Mouse (Mus musculus) limb, embryonic 11.5 days (tissue): ENCODE results near the gene Msi2. TPM values are rescaled to one million over a fixed set of nuclear protein-coding genes. Genes with fewer than 3 reads are reported as not detected.
A peak's percentile ranks its signal among the peaks of the same experiment; 100 is the strongest.

ENCODE experiments used
- ATAC-seq: fragments of 200-750 bp; cut with Nextera tagmentation; 2 replicates; pipeline ENCODE4 v1.8.0; 2017; ENCODE audit warnings: low read depth; ENCODE audit not compliant: insufficient number of reproducible peaks, low FRiP score, low TSS enrichment
- DNase-seq: peaks from one replicate; pipeline ENCODE4 v3.0.0-alpha.2; 2015; ENCODE audit warnings: low spot score
- H3K27ac ChIP-seq: fragments of 300-500 bp; sonication (generic); replicated peaks from 2 replicates; pipeline ENCODE4 v1.5.1; 2014; ENCODE audit warnings: low read depth, mild to moderate bottlenecking, low read length
- H3K27me3 ChIP-seq: fragments of 300-500 bp; sonication (generic); 2 replicates; pipeline ENCODE4 v1.6.1; 2014; ENCODE audit warnings: mild to moderate bottlenecking, low read length, mixed read lengths; ENCODE audit not compliant: control insufficient read depth, insufficient read depth
- H3K36me3 ChIP-seq: fragments of 300-500 bp; sonication (generic); 2 replicates; pipeline ENCODE4 v1.6.1; 2014; ENCODE audit warnings: mild to moderate bottlenecking, low read length, moderate library complexity, mixed read lengths; ENCODE audit not compliant: control insufficient read depth, insufficient read depth
- H3K4me1 ChIP-seq: fragments of 300-500 bp; sonication (generic); 2 replicates; pipeline ENCODE4 v1.6.1; 2014; ENCODE audit warnings: low read length, mixed read lengths; ENCODE audit not compliant: control insufficient read depth, insufficient read depth
- H3K4me2 ChIP-seq: fragments of 300-500 bp; sonication (generic); 2 replicates; pipeline ENCODE4 v1.6.1; 2014; ENCODE audit warnings: low read depth, mild to moderate bottlenecking, moderate library complexity; ENCODE audit not compliant: severe bottlenecking
- H3K4me3 ChIP-seq: fragments of 300-500 bp; sonication (generic); 2 replicates; pipeline ENCODE4 v1.5.1; 2014; ENCODE audit warnings: low read depth, low read length
- H3K9ac ChIP-seq: fragments of 300-500 bp; sonication (generic); 2 replicates; pipeline ENCODE4 v1.6.1; 2014; ENCODE audit warnings: mild to moderate bottlenecking, low read length
- H3K9me3 ChIP-seq: fragments of 300-500 bp; sonication (generic); 2 replicates; pipeline ENCODE4 v1.6.1; 2016; ENCODE audit warnings: low read length; ENCODE audit not compliant: control insufficient read depth
- WGBS: fragments of 180-500 bp; shearing (Covaris S2); extraction: QIAGEN DNeasy Blood & Tissue Kit; methylation state at CpG from one replicate; pipeline ENCODE4 v1.1.7; 2014; 5-methylcytosine and 5-hydroxymethylcytosine counted together
- polyA plus RNA-seq: library from polyadenylated mRNA; unstranded; fragments of >200 nt; fragmentation: Nextera tagmentation; extraction: Ambion mirVana; gene quantifications from 2 replicates; pipeline ENCODE4 v1.2.1, GENCODE M21; 2014

Msi2 gene
- polyA plus RNA-seq, 1 experiment from 2014 or later = 18.1 TPM

DNA sequence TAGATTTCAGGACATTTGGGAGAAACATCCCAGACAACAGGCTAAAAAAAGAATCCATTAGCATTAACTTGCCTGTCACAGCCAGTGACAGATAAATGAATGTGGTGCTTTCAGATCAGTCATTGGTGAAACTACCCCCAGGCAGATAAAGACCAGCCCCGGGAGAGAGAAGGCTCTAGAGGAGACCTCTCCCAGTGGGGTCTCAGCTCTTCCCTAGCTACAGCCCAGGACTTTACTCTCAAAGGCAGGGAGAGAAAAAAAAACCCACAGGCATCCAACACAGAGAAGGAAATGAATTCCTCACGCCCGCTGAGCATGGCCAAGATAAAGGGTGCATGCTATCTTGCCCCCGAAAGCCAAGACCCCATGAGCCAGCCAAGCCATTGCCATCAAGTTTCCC lies 15.1 kb downstream of the Msi2 start:
- Histone ChIP-seq H3K4me2 (no peak overlapping the region; the same call in 1 of the 2 replicates), H3K36me3 (peaks cover 4% of the 10 kb centered on the region), H3K27me3 (no peaks in the 10 kb centered on the region), H3K9me3 (no peaks in the 10 kb centered on the region), H3K4me1 (peaks cover 19% of the 10 kb centered on the region), H3K9ac (no peak overlapping the region), H3K27ac (no peak overlapping the region), H3K4me3 (no peak overlapping the region)
- DNase-seq (no peak), ATAC-seq (no peak)
- 45% methylated on average over 4 of the region's 4 CpGs for WGBS

DNA sequence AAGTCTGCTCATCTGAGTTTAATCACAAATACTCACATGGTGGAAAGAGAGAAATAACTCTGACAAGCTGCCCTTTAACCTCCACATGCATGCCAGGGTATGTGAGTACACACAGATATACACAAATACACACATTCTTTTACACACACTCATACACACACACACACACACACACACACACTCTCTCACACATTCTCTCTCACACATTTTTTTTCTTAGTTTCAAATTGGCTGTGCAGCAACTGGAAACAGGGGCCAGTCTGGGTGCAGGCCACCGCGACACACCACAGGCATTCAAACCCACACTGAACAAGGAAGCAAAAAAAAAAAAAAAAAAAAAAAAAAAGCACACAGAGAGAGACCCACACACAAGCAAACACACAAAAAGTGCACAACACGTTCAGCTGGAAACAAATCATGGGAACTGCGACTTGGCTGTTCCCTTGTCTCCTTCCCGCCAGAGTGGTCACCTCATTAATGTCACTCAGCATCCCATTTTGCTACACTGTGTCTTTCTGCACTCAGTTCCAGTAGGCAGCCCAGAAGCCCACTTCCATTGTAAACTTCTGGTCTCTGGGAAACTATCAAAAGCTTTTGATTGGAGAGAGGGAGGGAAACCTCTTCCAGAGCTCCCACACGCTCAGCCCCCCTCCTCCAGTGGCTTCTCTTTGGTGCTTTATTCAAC lies 16.2 kb downstream of the Msi2 start:
- 58% methylated on average over 6 of the region's 6 CpGs for WGBS
- Histone ChIP-seq H3K4me2 (no peak overlapping the region), H3K27me3 (no peaks in the 10 kb centered on the region), H3K9ac (no peak overlapping the region), H3K9me3 (no peaks in the 10 kb centered on the region), H3K27ac (no peak overlapping the region), H3K4me1 (peaks cover 30% of the 10 kb centered on the region), H3K4me3 (no peak overlapping the region), H3K36me3 (peaks cover 4% of the 10 kb centered on the region)
- no peak for ATAC-seq
- no peak for DNase-seq

DNA sequence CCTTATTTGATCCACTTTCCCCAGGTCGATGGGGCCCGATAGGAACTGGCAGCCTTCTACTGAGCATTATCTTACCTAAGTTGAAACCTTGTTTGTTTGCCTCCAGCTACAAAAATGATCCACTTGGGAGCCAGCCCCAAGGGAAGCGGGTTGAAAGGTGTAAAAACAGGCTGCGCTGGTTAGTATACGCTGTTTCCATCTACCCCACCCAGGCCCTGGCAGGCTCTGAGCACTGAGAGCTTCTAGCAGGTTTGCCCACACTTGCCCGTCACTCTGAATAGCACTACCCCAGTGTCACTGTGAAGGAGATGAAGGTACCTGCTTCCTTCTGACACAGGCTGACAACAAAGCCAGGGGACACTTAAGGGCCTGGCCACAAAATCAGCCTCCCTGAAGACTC lies 17.3 kb downstream of the Msi2 start:
- Histone ChIP-seq H3K9me3 (no peaks in the 10 kb centered on the region), H3K27me3 (no peaks in the 10 kb centered on the region), H3K4me2 (no peak overlapping the region), H3K4me1 (peaks cover 40% of the 10 kb centered on the region), H3K4me3 (no peak overlapping the region), H3K36me3 (peaks cover 4% of the 10 kb centered on the region), H3K9ac (no peak overlapping the region), H3K27ac (no peak overlapping the region)
- 94% methylated on average over 6 of the region's 6 CpGs for WGBS
- DNase-seq (no peak), ATAC-seq (no peak)

DNA sequence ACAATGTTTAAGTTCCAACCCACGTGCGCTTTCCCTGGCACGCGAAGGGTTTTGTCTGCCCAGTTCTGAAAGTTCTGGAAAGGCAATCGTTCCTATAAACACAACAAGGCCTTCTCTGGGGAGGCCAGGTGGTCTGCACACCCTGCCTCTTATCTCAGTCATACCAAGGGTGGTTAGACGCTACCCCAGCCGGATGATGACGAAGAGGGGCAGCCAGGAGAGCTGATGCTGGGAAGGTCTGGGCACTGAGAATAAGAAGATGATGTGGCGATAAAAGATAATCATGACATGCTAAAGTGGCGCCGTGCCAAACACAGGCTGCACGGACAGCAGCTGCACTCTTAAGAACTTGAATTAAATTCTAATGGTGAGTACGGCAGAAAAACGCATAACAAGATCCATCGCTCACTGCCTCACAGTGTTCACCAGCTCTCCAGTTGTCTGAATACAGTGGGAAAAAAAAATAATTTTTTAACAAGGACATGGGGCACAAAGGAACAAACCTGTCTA lies 18.1 kb downstream of the Msi2 start:
- Histone ChIP-seq H3K27ac (no peak overlapping the region), H3K36me3 (peaks cover 4% of the 10 kb centered on the region), H3K4me2 (no peak overlapping the region), H3K4me1 (peaks cover 47% of the 10 kb centered on the region), H3K27me3 (no peaks in the 10 kb centered on the region), H3K9me3 (no peaks in the 10 kb centered on the region), H3K4me3 (no peak overlapping the region), H3K9ac (no peak overlapping the region)
- DNase-seq (no peak), ATAC-seq (no peak)
- WGBS = 90% methylated on average over 15 of the region's 15 CpGs

DNA sequence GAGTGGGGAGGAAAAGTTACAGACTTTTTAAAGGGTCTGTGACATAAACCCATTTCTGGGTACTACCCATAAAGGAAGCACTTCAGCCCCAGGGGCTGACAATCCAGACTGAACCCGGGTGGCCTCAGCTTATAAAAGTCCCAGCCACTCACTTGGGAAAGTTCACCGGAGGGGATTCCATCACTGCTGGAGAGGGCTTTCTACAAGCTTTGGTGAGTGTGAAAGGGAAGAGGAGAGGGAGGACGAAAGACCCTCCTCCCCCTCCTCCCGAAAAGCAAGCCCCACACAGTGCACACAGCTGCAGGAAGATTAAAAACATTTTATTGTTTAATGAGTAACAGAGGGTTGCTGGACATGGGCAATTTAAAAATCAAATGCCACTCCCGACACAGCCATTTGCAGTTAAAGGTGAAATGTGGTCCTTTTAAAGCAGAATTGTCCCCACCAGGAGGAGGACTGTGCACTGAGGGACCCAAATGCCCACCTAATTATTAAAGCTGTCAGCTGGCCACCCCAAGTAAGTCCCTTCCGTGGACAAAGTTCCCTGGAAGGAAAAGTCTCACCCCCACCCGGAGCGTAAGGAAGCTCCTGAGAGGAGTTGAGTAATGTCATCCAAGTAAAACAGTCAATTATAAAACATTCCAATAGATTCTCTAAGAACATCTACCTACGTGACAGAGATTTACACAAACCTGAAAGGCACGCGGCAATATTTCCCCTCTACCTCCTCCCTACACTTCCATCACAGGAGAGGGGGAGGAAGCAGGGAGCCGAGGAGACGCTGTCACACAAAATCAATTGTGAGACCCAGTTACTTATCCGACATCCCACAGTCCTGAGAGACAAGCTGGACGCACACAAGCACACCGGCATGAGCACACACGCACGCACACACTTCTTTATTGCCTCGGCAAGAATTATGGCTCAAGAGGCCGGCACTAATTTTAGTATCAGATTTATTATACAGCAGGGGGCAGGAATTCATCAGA lies 24.1 kb downstream of the Msi2 start:
- H3K27ac ChIP-seq = peak overlapping the region; percentile 74
- H3K36me3 ChIP-seq = no peaks in the 10 kb centered on the region
- no peak overlapping the region for H3K4me3 ChIP-seq
- H3K4me1 ChIP-seq = peaks cover 84% of the 10 kb centered on the region
- 7% methylated on average over 20 of the region's 20 CpGs for WGBS
- H3K4me2 ChIP-seq = no peak overlapping the region; the same call in 1 of the 2 replicates
- DNase-seq (peak; percentile 78), ATAC-seq (peak; percentile 68)
- H3K27me3 ChIP-seq = no peaks in the 10 kb centered on the region
- no peaks in the 10 kb centered on the region for H3K9me3 ChIP-seq
- H3K9ac ChIP-seq = no peak overlapping the region

DNA sequence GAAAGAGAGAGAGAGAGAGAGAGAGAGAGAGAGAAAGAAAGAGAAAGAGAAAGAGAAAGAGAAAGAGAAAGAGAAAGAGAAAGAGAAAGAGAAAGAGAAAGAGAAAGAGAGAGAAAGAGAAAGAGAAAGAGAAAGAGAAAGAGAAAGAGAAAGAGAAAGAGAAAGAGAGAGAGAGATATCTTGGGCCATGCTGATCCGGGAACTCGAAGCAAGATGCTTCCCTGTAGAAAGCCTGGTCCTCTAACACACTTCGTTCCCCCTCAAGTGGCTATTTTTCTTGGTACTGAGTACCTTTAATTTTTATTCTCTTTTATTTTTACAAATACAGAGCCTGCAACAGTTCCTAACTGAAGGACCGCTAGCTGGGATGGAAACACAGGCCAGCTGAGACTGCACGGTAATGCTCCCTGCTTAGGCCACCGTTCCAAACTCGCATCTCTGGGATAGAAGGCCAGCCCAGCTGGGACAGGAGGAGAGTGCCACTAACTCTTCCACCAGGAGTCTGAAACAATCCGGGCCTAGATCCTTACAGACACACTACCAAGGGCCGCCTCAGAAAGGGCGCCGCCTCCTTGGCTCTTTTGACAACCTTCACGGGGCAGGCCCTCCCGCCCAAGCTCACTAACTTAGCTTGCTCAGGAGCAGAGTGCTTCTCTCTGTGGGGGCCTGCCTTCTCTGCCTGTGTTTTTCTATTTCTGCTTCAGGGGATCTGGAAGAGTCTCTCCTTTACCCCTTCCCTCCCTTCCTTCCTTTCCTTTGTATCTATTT lies 25.1 kb downstream of the Msi2 start:
- peaks cover 86% of the 10 kb centered on the region for H3K4me1 ChIP-seq
- ATAC-seq (no peak), DNase-seq (peak; percentile 70)
- no peaks in the 10 kb centered on the region for H3K27me3 ChIP-seq
- peak overlapping the region; percentile 74 for H3K27ac ChIP-seq
- no peak overlapping the region for H3K4me3 ChIP-seq
- no peaks in the 10 kb centered on the region for H3K36me3 ChIP-seq
- peak overlapping the region; percentile 11; the same call in 1 of the 2 replicates for H3K4me2 ChIP-seq
- H3K9ac ChIP-seq = peak overlapping the region; percentile 9; the same call in 1 of the 2 replicates
- 28% methylated on average over 13 of the region's 13 CpGs for WGBS
- no peaks in the 10 kb centered on the region for H3K9me3 ChIP-seq

DNA sequence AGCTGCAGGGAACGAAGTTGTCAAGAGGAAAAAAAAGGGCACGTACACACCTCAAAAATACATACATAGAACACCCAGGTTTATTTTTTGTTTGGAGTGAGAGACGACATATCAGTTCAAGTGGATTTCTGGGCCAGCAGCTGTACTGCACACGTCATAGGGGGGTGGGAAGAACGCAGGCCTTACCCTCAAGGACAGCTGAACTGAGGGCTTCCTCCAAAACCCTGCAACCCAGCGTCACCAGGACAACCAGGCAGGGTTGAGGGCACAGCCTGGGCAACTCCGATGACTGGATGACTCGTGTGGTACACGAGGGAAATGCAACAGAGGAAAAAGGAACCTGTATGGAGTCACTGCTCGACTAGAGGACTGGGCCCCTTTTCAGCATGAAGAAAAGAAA lies 25.9 kb downstream of the Msi2 start:
- H3K4me1 ChIP-seq = peaks cover 81% of the 10 kb centered on the region
- no peak overlapping the region for H3K4me2 ChIP-seq
- H3K27me3 ChIP-seq = no peaks in the 10 kb centered on the region
- no peak overlapping the region for H3K9ac ChIP-seq
- H3K36me3 ChIP-seq = no peaks in the 10 kb centered on the region
- H3K9me3 ChIP-seq = no peaks in the 10 kb centered on the region
- H3K27ac ChIP-seq = 0 out of 2 replicates have a peak overlapping the region, but pooled peaks have one; percentile 12
- 42% methylated on average over 8 of the region's 10 CpGs for WGBS
- no peak for DNase-seq
- H3K4me3 ChIP-seq = no peak overlapping the region
- no peak for ATAC-seq
